1 mouse cellular context compared by ENCODE assay signal in genomic region chr16:30544693-30545092, GRCm38 (mm10).
TF ChIP-seq lines count a peak whose summit lies in the region.

No protein-coding gene starts in this region.

TF ChIP-seq in MEL, 35 proteins besides CTCF, POLR2A, EP300 and RAD21:
- no peak for TF ChIP-seq BHLHE40 (IDR thresholded peaks at IDR 0.05; ENCODE audit: borderline replicate concordance, low read depth, low read length)
- TF ChIP-seq HCFC1 (IDR thresholded peaks at IDR 0.05; ENCODE audit: low read depth, low read length): no peak
- no peak for TF ChIP-seq MYC (IDR thresholded peaks at IDR 0.05; ENCODE audit: low read depth, low read length)
- no peak for TF ChIP-seq MAZ (IDR thresholded peaks at IDR 0.05; ENCODE audit: low read depth, low read length)
- TF ChIP-seq SIN3A (IDR thresholded peaks at IDR 0.05; ENCODE audit: low read length): no peak
- peak; percentile 37 for TF ChIP-seq GATA1 (IDR thresholded peaks at IDR 0.05; ENCODE audit: low read depth, low read length)
- no peak for TF ChIP-seq ELF1 (IDR thresholded peaks at IDR 0.05; ENCODE audit: low read depth, low read length)
- no peak for TF ChIP-seq MAX (IDR thresholded peaks at IDR 0.05; ENCODE audit: low read length)
- peak; percentile 40; the same call in 1 of the 2 replicates for TF ChIP-seq TCF12 (IDR thresholded peaks at IDR 0.05; ENCODE audit: low read depth, low read length)
- no peak for TF ChIP-seq NRF1 (IDR thresholded peaks at IDR 0.05; ENCODE audit: insufficient read depth, low read depth, low read length, poor library complexity, severe bottlenecking)
